In the genomic region with DNA sequence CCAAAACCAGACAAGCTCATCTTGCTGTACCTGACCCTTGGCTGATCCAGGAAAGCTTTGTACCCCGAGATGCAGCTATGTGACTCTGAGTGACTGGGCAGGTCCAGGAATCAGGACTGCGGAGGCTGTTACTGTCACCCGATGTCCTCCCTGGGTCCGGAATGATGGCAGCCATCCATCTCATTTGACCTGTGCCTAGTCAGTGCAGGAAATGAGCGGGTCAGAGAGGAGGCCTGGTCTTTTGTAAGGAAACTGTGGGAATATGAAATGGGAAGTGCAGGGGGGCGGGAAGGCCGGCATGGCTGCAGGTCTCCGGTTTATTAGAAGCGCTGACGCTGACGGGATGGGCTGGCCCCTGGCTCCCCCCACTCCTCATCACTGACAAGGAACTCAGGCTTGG, we compare ENCODE assay signal across 20 mouse cellular contexts. TPM values are rescaled to one million over a fixed set of nuclear protein-coding genes. Genes with fewer than 3 reads are reported as not detected.
DNase-seq lines count a peak whose midpoint lies in the region; ATAC-seq and TF ChIP-seq lines count a peak whose summit lies in the region.
"Had no signal": no experiment of that assay in that cellular context is flagged by ENCODE, and none has a peak within 500 bp of the region (broad histone marks: within the 10 kb centered on the region; RNA-seq: fewer than 3 reads in every experiment).

No protein-coding gene starts in this region.

- TF ChIP-seq CTCF in heart, adult 2 months (IDR thresholded peaks at IDR 0.05) = no peak
- TF ChIP-seq CTCF in lung, postnatal 0 days (IDR thresholded peaks at IDR 0.05) = no peak

- 44% methylated on average over 11 of the region's 11 CpGs for WGBS in heart, adult 2 months
- 70% methylated on average over 11 of the region's 11 CpGs for WGBS in lung, postnatal 0 days
- WGBS in kidney, embryonic 14.5 days = 38% methylated on average over 11 of the region's 11 CpGs
- WGBS in limb, embryonic 10.5 days = 68% methylated on average over 11 of the region's 11 CpGs

- no peak for TF ChIP-seq EP300 in heart, adult 2 months (IDR thresholded peaks at IDR 0.05; ENCODE audit: insufficient read depth, low read depth, low read length)
- TF ChIP-seq EP300 in lung, postnatal 0 days (IDR thresholded peaks at IDR 0.05) = no peak

- no peak overlapping the region for H3K4me3 ChIP-seq in heart, adult 2 months
- H3K4me3 ChIP-seq in lung, postnatal 0 days (ENCODE audit: low read depth, low read length) = no peak overlapping the region
- H3K4me3 ChIP-seq in kidney, embryonic 14.5 days (ENCODE audit: low read length) = no peak overlapping the region
- H3K4me3 ChIP-seq in limb, embryonic 10.5 days = no peak overlapping the region
- H3K4me3 ChIP-seq: forebrain, embryonic 12.5 days; liver, embryonic 12.5 days; midbrain, embryonic 12.5 days; stomach, embryonic 15.5 days had no signal

- H3K27ac ChIP-seq in heart, adult 2 months = no peak overlapping the region
- no peak overlapping the region for H3K27ac ChIP-seq in lung, postnatal 0 days (ENCODE audit: low read length)
- no peak overlapping the region for H3K27ac ChIP-seq in kidney, embryonic 14.5 days (ENCODE audit: low read depth, low read length)
- 0 out of 2 replicates have a peak overlapping the region, but pooled peaks have one; percentile 25 for H3K27ac ChIP-seq in limb, embryonic 10.5 days
- H3K27ac ChIP-seq: forebrain, embryonic 12.5 days; hindbrain, postnatal 0 days; liver, embryonic 12.5 days; macrophage; midbrain, embryonic 12.5 days; stomach, embryonic 15.5 days had no signal

- no peaks in the 10 kb centered on the region for H3K4me1 ChIP-seq in heart, adult 2 months (ENCODE audit: control insufficient read depth, insufficient read depth, low read length)
- H3K4me1 ChIP-seq in lung, postnatal 0 days (ENCODE audit: insufficient read depth, low read depth, low read length) = no peaks in the 10 kb centered on the region
- peaks cover 7% of the 10 kb centered on the region for H3K4me1 ChIP-seq in kidney, embryonic 14.5 days (ENCODE audit: control insufficient read depth, insufficient read depth, low read length)
- H3K4me1 ChIP-seq in limb, embryonic 10.5 days = peaks cover 34% of the 10 kb centered on the region

- peak; percentile 12 to 22 for DNase-seq in heart, adult 2 months
- DNase-seq in heart, postnatal 4 days = no peak
- DNase-seq in lung, postnatal 0 days (ENCODE audit: low spot score) = no peak
- DNase-seq in lung, adult 18-20 months = no peak
- DNase-seq in limb, embryonic 10.5 days (ENCODE audit: low spot score) = no peak
- DNase-seq in cerebellum, adult 9-10 months = no peak
- DNase-seq: cerebellum, adult 9-11 months; embryo, embryonic 11 days; gastrocnemius, postnatal 10 days; layer of hippocampus, postnatal 36 days; left cerebral cortex, postnatal 4 days; right cerebral cortex, postnatal 14 days; thymus, adult 2 months had no signal

- intact Hi-C loops in heart, adult 2 months (cut with DNase I) = loop anchor here (5.0 kb wide), 1 partner anchor 39 kb away; no protein-coding TSS in a partner anchor

- no peak overlapping the region for H3K9ac ChIP-seq in heart, adult 2 months (ENCODE audit: low read depth, low read length)
- H3K9ac ChIP-seq in lung, postnatal 0 days (replicated peaks; ENCODE audit: low read depth) = no peak overlapping the region
- no peak overlapping the region for H3K9ac ChIP-seq in kidney, embryonic 14.5 days (ENCODE audit: low read depth, low read length)
- H3K9ac ChIP-seq: forebrain, embryonic 12.5 days; liver, embryonic 12.5 days; midbrain, embryonic 12.5 days; stomach, embryonic 15.5 days had no signal

- TF ChIP-seq POLR2A in heart, adult 2 months (IDR thresholded peaks at IDR 0.05; ENCODE audit: insufficient read depth, low read depth, low read length) = no peak

- peak; percentile 59 for ATAC-seq in lung, postnatal 0 days
- ATAC-seq in kidney, embryonic 14.5 days (ENCODE audit: low FRiP score, low TSS enrichment) = peak; percentile 13; the same call in 1 of the 2 replicates
- ATAC-seq: hindbrain, postnatal 0 days; liver, embryonic 12.5 days had no signal

- no peaks in the 10 kb centered on the region for H3K36me3 ChIP-seq in heart, adult 2 months (ENCODE audit: control insufficient read depth, insufficient read depth, low read length)
- no peaks in the 10 kb centered on the region for H3K36me3 ChIP-seq in lung, postnatal 0 days (ENCODE audit: insufficient read depth, low read length)
- no peaks in the 10 kb centered on the region for H3K36me3 ChIP-seq in kidney, embryonic 14.5 days (ENCODE audit: control insufficient read depth, insufficient read depth, low read length)
- no peaks in the 10 kb centered on the region for H3K36me3 ChIP-seq in limb, embryonic 10.5 days
- H3K36me3 ChIP-seq: forebrain, embryonic 12.5 days; liver, embryonic 12.5 days; midbrain, embryonic 12.5 days; stomach, embryonic 15.5 days had no signal

- no peaks in the 10 kb centered on the region for H3K27me3 ChIP-seq in heart, adult 2 months (ENCODE audit: control insufficient read depth, insufficient read depth, low read length)
- no peaks in the 10 kb centered on the region for H3K27me3 ChIP-seq in lung, postnatal 0 days (replicated peaks; ENCODE audit: insufficient read depth, low read length)
- H3K27me3 ChIP-seq in kidney, embryonic 14.5 days (ENCODE audit: control insufficient read depth, insufficient read depth, low read length) = no peaks in the 10 kb centered on the region
- no peaks in the 10 kb centered on the region for H3K27me3 ChIP-seq in limb, embryonic 10.5 days (ENCODE audit: low read depth, poor library complexity, severe bottlenecking)
- H3K27me3 ChIP-seq: forebrain, embryonic 12.5 days; liver, embryonic 12.5 days; midbrain, embryonic 12.5 days; stomach, embryonic 15.5 days had no signal

- no peaks in the 10 kb centered on the region for H3K9me3 ChIP-seq in lung, postnatal 0 days (ENCODE audit: low read length)
- no peaks in the 10 kb centered on the region for H3K9me3 ChIP-seq in kidney, embryonic 14.5 days (ENCODE audit: control insufficient read depth, low read length)
- no peaks in the 10 kb centered on the region for H3K9me3 ChIP-seq in limb, embryonic 10.5 days (replicated peaks)
- H3K9me3 ChIP-seq: forebrain, embryonic 12.5 days; liver, embryonic 12.5 days; midbrain, embryonic 12.5 days; stomach, embryonic 15.5 days had no signal

- no peak overlapping the region for H3K4me2 ChIP-seq in lung, postnatal 0 days (replicated peaks; ENCODE audit: low read depth, low read length)
- no peak overlapping the region for H3K4me2 ChIP-seq in kidney, embryonic 14.5 days (replicated peaks; ENCODE audit: low read depth, low read length)
- H3K4me2 ChIP-seq: forebrain, embryonic 12.5 days; liver, embryonic 12.5 days; midbrain, embryonic 12.5 days; stomach, embryonic 15.5 days had no signal

- H3K79me2 ChIP-seq in heart, adult 2 months (replicated peaks; ENCODE audit: control insufficient read depth, insufficient read depth, low read length) = no peaks in the 10 kb centered on the region

RNA-seq across cellular contexts. Expression of gene Cnn3, which starts 45.4 kb away (rescaled TPM):
- 10 to 100 TPM; 37.8 to 40.2 TPM for total RNA-seq in heart, adult 2 months (2021)
- 45.4 and 75.7 TPM in 2 replicates for polyA plus RNA-seq in heart, adult 2 months (2012; rRNA removed)
- 100 to 1,000 TPM; 162 to 167 TPM for total RNA-seq in heart, postnatal 4 days (2021)
- polyA plus RNA-seq in lung, postnatal 0 days (2015; fragmentation: Nextera tagmentation; extraction: Ambion mirVana) = 342 and 379 TPM in 2 replicates
- polyA plus RNA-seq in kidney, embryonic 14.5 days (2014; fragmentation: Nextera tagmentation; extraction: Ambion mirVana) = 570 and 666 TPM in 2 replicates
- 697 and 777 TPM in 2 replicates for polyA plus RNA-seq in limb, embryonic 10.5 days (2016; fragmentation: Nextera tagmentation; extraction: Ambion mirVana)

Comparison
In these comparisons a context has a peak if more than half of its experiments do, and no peak if none do; other contexts are left out.
1. DNase-seq: peak in heart, adult 2 months (2 of 2); none in heart, postnatal 4 days (single experiment), lung, postnatal 0 days (single experiment), lung, adult 18-20 months (0 of 2), limb, embryonic 10.5 days (single experiment) and cerebellum, adult 9-10 months (single experiment).